Mouse (Mus musculus): ENCODE measurements at regions not wholly inside any gene's neighbourhood (a gene's known extent, or its start where the extent isn't known, plus 50 kb on each side); places are given as distances from the start of the nearest gene placed in this dataset.

DNA sequence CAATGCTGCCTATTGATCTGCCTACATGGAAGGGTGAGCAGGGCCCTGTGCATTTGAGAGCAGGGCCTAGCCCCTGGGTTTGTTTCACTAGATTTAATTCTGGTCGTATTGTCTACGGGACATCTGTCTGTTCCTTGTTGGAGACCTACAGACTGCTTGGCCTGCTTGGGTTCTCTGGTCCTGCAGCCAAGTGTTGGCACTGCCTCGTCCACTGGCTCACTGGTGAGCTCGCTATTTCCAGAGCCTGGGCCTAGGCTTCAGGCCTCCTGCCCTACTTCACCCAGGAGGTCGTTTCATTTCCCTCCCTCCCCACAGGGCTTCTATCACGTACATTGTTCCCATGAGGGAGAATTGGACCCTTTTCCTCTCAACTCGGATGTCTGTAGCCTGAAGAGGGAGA, 62.2 kb upstream of the Blcap start:
- ATAC-seq = no peak
- H3K4me1 ChIP-seq (replicated peaks; ENCODE audit: control insufficient read depth, insufficient read depth, low read length) = no peaks in the 10 kb centered on the region
- 63% methylated on average over 7 of the region's 7 CpGs for WGBS
- H3K36me3 ChIP-seq (ENCODE audit: control insufficient read depth, insufficient read depth) = no peaks in the 10 kb centered on the region
- no peaks in the 10 kb centered on the region for H3K27me3 ChIP-seq (replicated peaks; ENCODE audit: control insufficient read depth, insufficient read depth, low read length)
- H3K27ac ChIP-seq (ENCODE audit: low read depth, low read length) = no peak overlapping the region
- no peak overlapping the region for H3K9ac ChIP-seq (ENCODE audit: low read depth, low read length)
- no peaks in the 10 kb centered on the region for H3K9me3 ChIP-seq (ENCODE audit: control insufficient read depth)
- H3K4me2 ChIP-seq (replicated peaks; ENCODE audit: low read depth) = no peak overlapping the region
- H3K4me3 ChIP-seq (ENCODE audit: low read depth, low read length) = no peak overlapping the region
- no peak for TF ChIP-seq CTCF (IDR thresholded peaks at IDR 0.05; ENCODE audit: low read depth)

DNA sequence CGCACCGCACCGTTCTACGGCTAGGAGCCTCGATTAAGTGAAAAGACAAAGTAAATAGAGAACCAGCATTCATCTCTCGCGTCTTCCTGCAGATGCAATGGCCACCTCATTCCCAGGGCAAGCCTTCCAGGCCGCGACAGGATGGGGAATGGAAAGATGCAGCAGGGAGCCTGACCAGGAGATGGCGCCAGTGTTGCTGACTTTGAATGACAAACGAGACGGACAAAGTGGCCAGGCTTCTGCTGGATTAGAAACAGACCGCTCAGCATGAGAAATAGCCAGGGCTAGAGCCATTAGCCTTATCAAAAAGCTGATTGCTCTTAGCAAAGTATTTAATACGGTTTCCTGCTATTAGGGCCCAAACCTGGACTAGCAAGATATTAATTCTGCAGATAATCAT, 64.6 kb upstream of the Blcap start:
- Histone ChIP-seq H3K36me3 (ENCODE audit: control insufficient read depth, insufficient read depth) (no peaks in the 10 kb centered on the region), H3K27ac (ENCODE audit: low read depth, low read length) (no peak overlapping the region), H3K4me3 (ENCODE audit: low read depth, low read length) (no peak overlapping the region), H3K9me3 (ENCODE audit: control insufficient read depth) (no peaks in the 10 kb centered on the region), H3K9ac (ENCODE audit: low read depth, low read length) (no peak overlapping the region), H3K27me3 (replicated peaks; ENCODE audit: control insufficient read depth, insufficient read depth, low read length) (no peaks in the 10 kb centered on the region), H3K4me1 (replicated peaks; ENCODE audit: control insufficient read depth, insufficient read depth, low read length) (no peaks in the 10 kb centered on the region), H3K4me2 (replicated peaks; ENCODE audit: low read depth) (no peak overlapping the region)
- peak; percentile 96 for TF ChIP-seq CTCF (IDR thresholded peaks at IDR 0.05; ENCODE audit: low read depth)
- no peak for ATAC-seq
- WGBS = 5% methylated on average over 14 of the region's 14 CpGs

DNA sequence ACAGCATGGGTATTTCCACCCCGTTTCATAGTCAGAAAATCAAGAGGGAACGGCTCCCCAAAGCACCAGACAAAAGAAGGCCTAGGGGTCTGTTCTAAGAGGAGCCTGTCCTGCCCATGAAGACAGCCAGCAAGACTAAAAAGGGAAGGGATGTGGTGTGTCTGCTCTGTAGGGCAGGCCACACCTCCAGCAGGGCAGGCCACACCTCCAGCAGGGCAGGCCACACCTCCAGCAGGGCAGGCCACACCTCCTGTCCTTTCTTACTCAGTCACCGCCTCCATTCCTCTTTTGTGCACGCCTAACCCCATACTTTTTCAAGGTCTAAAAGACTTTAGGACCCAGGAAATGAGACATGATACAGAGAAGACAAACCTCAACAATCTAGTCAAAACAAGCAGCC, 69.8 kb upstream of the Blcap start:
- Histone ChIP-seq H3K36me3 (ENCODE audit: control insufficient read depth, insufficient read depth) (no peaks in the 10 kb centered on the region), H3K9ac (ENCODE audit: low read depth, low read length) (no peak overlapping the region), H3K4me3 (ENCODE audit: low read depth, low read length) (no peak overlapping the region), H3K4me1 (replicated peaks; ENCODE audit: control insufficient read depth, insufficient read depth, low read length) (no peaks in the 10 kb centered on the region), H3K9me3 (ENCODE audit: control insufficient read depth) (no peaks in the 10 kb centered on the region), H3K27me3 (replicated peaks; ENCODE audit: control insufficient read depth, insufficient read depth, low read length) (no peaks in the 10 kb centered on the region), H3K27ac (ENCODE audit: low read depth, low read length) (no peak overlapping the region), H3K4me2 (replicated peaks; ENCODE audit: low read depth) (no peak overlapping the region)
- WGBS = 31% methylated on average over 4 of the region's 4 CpGs
- TF ChIP-seq CTCF (IDR thresholded peaks at IDR 0.05; ENCODE audit: low read depth) = no peak
- peak; percentile 36; the same call in 1 of the 2 replicates for ATAC-seq

DNA sequence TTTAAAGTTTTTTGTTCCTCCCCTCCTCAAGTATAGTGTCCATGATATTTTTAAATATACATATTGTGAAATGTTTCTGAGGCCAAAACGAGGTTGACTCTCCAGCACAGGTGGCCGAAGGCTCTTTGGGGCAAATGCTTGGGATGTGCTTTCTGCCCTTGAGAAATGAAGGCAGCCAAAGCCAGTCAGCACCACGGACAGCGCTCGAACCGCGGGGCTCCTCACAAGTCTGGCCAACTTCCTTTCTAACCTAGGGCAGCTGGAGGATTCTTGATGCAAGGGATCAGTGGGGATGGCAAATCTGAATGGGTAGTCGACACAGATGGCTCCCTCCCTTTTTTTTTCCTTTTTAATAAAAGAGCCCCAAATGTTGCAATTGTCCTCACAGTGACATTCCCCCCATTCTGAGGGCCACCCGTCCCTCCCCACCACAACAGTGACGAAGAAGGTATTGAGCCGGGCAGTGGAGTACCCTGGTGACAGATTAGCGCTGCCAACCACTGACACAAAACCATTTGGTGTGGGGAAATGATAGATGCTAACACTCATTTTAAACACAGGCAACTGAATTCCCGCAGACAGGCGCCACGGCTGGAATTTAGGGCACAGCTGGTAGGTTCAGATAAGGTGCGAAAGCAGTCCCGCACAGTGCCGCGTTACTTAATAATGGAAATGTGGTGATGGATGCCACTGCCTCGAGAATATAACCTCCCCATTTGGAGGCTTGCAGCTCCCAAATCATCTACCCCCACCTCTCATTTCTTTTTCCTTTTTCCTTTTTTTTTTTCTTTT, 73.4 kb upstream of the Ctnnbl1 start:
- WGBS = 25% methylated on average over 20 of the region's 20 CpGs
- Histone ChIP-seq H3K4me1 (replicated peaks; ENCODE audit: control insufficient read depth, insufficient read depth, low read length) (no peaks in the 10 kb centered on the region), H3K36me3 (ENCODE audit: control insufficient read depth, insufficient read depth) (no peaks in the 10 kb centered on the region), H3K9ac (ENCODE audit: low read depth, low read length) (no peak overlapping the region), H3K4me2 (replicated peaks; ENCODE audit: low read depth) (no peak overlapping the region), H3K4me3 (ENCODE audit: low read depth, low read length) (no peak overlapping the region), H3K9me3 (ENCODE audit: control insufficient read depth) (0 out of 2 replicates have a peak, but pooled peaks cover 2% of the 10 kb centered on the region), H3K27ac (ENCODE audit: low read depth, low read length) (no peak overlapping the region), H3K27me3 (replicated peaks; ENCODE audit: control insufficient read depth, insufficient read depth, low read length) (no peaks in the 10 kb centered on the region)
- ATAC-seq = no peak
- TF ChIP-seq CTCF (IDR thresholded peaks at IDR 0.05; ENCODE audit: low read depth) = no peak

DNA sequence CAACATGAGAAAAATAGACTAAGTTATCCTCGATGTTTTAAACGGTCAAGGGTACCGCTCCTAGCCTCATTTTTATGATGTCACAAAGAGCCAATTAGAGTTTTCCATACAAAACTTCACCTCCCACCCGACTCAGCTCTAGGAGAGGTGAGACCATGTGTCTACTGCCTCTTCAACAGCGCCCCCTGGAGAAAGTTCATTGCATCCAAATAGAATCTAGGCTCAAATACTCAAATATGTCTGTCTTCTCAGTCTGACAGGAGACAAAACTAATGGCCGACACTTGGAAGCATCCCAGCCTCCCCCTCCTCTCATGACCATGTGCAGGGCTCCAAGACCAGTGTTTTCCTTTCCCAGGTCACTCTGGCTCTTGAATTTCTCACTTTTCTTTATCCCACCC, 72.7 kb upstream of the Ctnnbl1 start:
- no peak overlapping the region for H3K4me2 ChIP-seq (replicated peaks; ENCODE audit: low read depth)
- H3K4me1 ChIP-seq (replicated peaks; ENCODE audit: control insufficient read depth, insufficient read depth, low read length) = no peaks in the 10 kb centered on the region
- WGBS = 52% methylated on average over 6 of the region's 6 CpGs
- 0 out of 2 replicates have a peak, but pooled peaks cover 2% of the 10 kb centered on the region for H3K9me3 ChIP-seq (ENCODE audit: control insufficient read depth)
- no peaks in the 10 kb centered on the region for H3K27me3 ChIP-seq (replicated peaks; ENCODE audit: control insufficient read depth, insufficient read depth, low read length)
- no peak for ATAC-seq
- H3K27ac ChIP-seq (ENCODE audit: low read depth, low read length) = no peak overlapping the region
- H3K36me3 ChIP-seq (ENCODE audit: control insufficient read depth, insufficient read depth) = no peaks in the 10 kb centered on the region
- no peak overlapping the region for H3K9ac ChIP-seq (ENCODE audit: low read depth, low read length)
- TF ChIP-seq CTCF (IDR thresholded peaks at IDR 0.05; ENCODE audit: low read depth) = no peak
- H3K4me3 ChIP-seq (ENCODE audit: low read depth, low read length) = no peak overlapping the region

DNA sequence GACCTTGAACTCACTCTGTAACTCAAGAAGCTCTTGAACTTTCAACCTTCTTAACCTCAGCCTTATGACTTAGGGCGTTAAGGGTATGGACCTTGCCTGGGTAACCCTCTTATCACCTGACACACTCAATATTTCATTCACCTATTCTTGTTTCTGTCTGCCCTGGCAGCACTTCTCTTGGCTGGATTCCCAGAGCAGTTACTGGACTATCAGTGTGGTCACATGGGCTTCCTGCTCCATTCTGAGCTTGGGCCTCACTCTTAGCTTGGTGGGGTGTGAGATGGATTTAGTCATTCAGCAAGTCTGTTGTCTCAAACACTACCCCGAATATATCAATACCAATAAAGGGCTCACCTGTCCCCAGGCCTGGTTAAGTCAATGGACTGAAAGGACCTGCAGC, 67.0 kb upstream of the Ctnnbl1 start:
- Histone ChIP-seq H3K9me3 (ENCODE audit: control insufficient read depth) (0 out of 2 replicates have a peak, but pooled peaks cover 2% of the 10 kb centered on the region), H3K27ac (ENCODE audit: low read depth, low read length) (no peak overlapping the region), H3K4me3 (ENCODE audit: low read depth, low read length) (no peak overlapping the region), H3K36me3 (ENCODE audit: control insufficient read depth, insufficient read depth) (no peaks in the 10 kb centered on the region), H3K4me1 (replicated peaks; ENCODE audit: control insufficient read depth, insufficient read depth, low read length) (no peaks in the 10 kb centered on the region), H3K27me3 (replicated peaks; ENCODE audit: control insufficient read depth, insufficient read depth, low read length) (no peaks in the 10 kb centered on the region), H3K9ac (ENCODE audit: low read depth, low read length) (no peak overlapping the region), H3K4me2 (replicated peaks; ENCODE audit: low read depth) (no peak overlapping the region)
- no peak for ATAC-seq
- 42% methylated on average over 2 of the region's 2 CpGs for WGBS
- TF ChIP-seq CTCF (IDR thresholded peaks at IDR 0.05; ENCODE audit: low read depth) = no peak
